ENCODE assay signal across 23 mouse cellular contexts in the genomic region with DNA sequence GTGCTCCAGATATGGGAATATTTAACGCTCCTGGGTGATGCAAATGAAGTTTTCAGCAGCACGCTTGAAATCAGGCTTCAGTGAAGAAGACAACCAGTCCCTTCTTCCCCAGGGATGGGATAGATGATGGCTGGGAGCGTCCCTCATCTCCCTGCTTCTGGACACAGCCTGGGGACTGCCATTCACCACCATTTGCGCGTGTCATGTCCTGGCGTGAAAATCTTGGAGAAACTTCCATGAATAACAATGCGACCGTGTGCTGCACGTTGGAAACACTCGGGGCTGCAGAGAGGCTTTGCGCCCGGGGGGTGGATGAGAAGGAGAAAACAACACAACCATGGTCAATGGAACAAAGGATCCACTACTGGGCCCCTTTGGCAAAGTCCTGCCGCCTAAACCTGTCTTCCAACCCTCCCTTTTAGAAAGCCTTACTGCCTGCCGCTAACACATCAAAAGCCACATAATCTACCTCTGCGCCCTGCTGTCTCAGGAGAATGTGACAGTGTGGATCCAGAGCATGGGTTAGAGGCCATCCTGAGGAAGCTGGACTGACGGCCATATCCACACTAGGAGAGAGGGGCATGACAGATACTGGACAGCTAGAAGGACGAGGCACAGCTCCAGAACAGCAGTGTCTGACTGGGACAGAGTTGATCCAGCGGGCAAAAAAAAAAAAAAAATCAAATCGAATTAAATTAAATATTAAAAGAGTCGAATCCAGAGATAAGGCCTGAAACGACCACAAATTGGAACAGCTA. TPM values are rescaled to one million over a fixed set of nuclear protein-coding genes. Genes with fewer than 3 reads are reported as not detected.
DNase-seq lines count a peak whose midpoint lies in the region; ATAC-seq lines count a peak whose summit lies in the region.
"Had no signal": no experiment of that assay in that cellular context is flagged by ENCODE, and none has a peak within 500 bp of the region (broad histone marks: within the 10 kb centered on the region; RNA-seq: fewer than 3 reads in every experiment).

No protein-coding gene starts in this region.

- 39% methylated on average over 21 of the region's 21 CpGs for WGBS in forebrain, embryonic 14.5 days
- 40% methylated on average over 21 of the region's 21 CpGs for WGBS in forebrain, embryonic 15.5 days
- 37% methylated on average over 21 of the region's 21 CpGs for WGBS in hindbrain, embryonic 15.5 days
- 26% methylated on average over 21 of the region's 21 CpGs for WGBS in midbrain, embryonic 15.5 days

- peak; percentile 16; the same call in 1 of the 2 replicates for ATAC-seq in forebrain, embryonic 14.5 days
- no peak for ATAC-seq in forebrain, embryonic 15.5 days (replicated peaks)
- 0 out of 2 replicates have a peak, but pooled peaks have one; percentile 37 for ATAC-seq in hindbrain, embryonic 15.5 days (ENCODE audit: low FRiP score, low read depth)
- ATAC-seq in midbrain, embryonic 15.5 days (replicated peaks), result peak; percentile 56
- no peak for ATAC-seq in megakaryocyte progenitor cell, adult 5-6 weeks (replicated peaks; ENCODE audit: poor library complexity)
- ATAC-seq: liver, postnatal 0 days had no signal

- no peak overlapping the region for H3K4me3 ChIP-seq in forebrain, embryonic 14.5 days (ENCODE audit: low read depth, low read length)
- H3K4me3 ChIP-seq in forebrain, embryonic 15.5 days, result no peak overlapping the region
- no peak overlapping the region for H3K4me3 ChIP-seq in hindbrain, embryonic 15.5 days
- H3K4me3 ChIP-seq in midbrain, embryonic 15.5 days, result no peak overlapping the region
- H3K4me3 ChIP-seq: embryonic facial prominence, embryonic 13.5 days; heart, embryonic 13.5 days; limb, embryonic 12.5 days; neural tube, embryonic 12.5 days had no signal

- H3K36me3 ChIP-seq in forebrain, embryonic 14.5 days (ENCODE audit: control insufficient read depth, insufficient read depth, low read length), result no peaks in the 10 kb centered on the region
- H3K36me3 ChIP-seq in forebrain, embryonic 15.5 days, result no peaks in the 10 kb centered on the region
- no peaks in the 10 kb centered on the region for H3K36me3 ChIP-seq in hindbrain, embryonic 15.5 days
- H3K36me3 ChIP-seq in midbrain, embryonic 15.5 days (replicated peaks), result no peaks in the 10 kb centered on the region
- H3K36me3 ChIP-seq: neural tube, embryonic 12.5 days had no signal

- no peaks in the 10 kb centered on the region for H3K9me3 ChIP-seq in forebrain, embryonic 14.5 days (replicated peaks; ENCODE audit: control insufficient read depth, low read length)
- H3K9me3 ChIP-seq in forebrain, embryonic 15.5 days, result no peaks in the 10 kb centered on the region
- H3K9me3 ChIP-seq in hindbrain, embryonic 15.5 days, result no peaks in the 10 kb centered on the region
- H3K9me3 ChIP-seq in midbrain, embryonic 15.5 days, result no peaks in the 10 kb centered on the region
- H3K9me3 ChIP-seq: embryonic facial prominence, embryonic 13.5 days; heart, embryonic 13.5 days; limb, embryonic 12.5 days; neural tube, embryonic 12.5 days had no signal

- H3K4me1 ChIP-seq in forebrain, embryonic 14.5 days (ENCODE audit: control insufficient read depth, insufficient read depth, low read length), result peaks cover 35% of the 10 kb centered on the region
- H3K4me1 ChIP-seq in forebrain, embryonic 15.5 days, result peaks cover 31% of the 10 kb centered on the region
- peaks cover 24% of the 10 kb centered on the region for H3K4me1 ChIP-seq in hindbrain, embryonic 15.5 days (replicated peaks)
- H3K4me1 ChIP-seq in midbrain, embryonic 15.5 days, result peaks cover 28% of the 10 kb centered on the region

- DNase-seq in forebrain, embryonic 14.5 days (ENCODE audit: low spot score), result no peak
- DNase-seq in ZHBTc4 (ENCODE audit: low read depth, low spot score), result peak; percentile 17
- DNase-seq in thymus, postnatal 10 days (ENCODE audit: low spot score in 2 of 2), result no peak
- DNase-seq in spleen, postnatal 36 days (ENCODE audit: low spot score in 2 of 2), result no peak
- DNase-seq: adrenal gland, postnatal 14 days; cerebellum, adult 2 months; heart, postnatal 36 days; kidney, adult 18-20 months; kidney, postnatal 36 days; layer of hippocampus, adult 9-11 months; liver, postnatal 0 days; right cerebral cortex, postnatal 14 days; thymus, postnatal 4 days had no signal

- 0 out of 2 replicates have a peak overlapping the region, but pooled peaks have one; percentile 41 for H3K27ac ChIP-seq in forebrain, embryonic 14.5 days (ENCODE audit: low read depth, low read length)
- no peak overlapping the region for H3K27ac ChIP-seq in forebrain, embryonic 15.5 days (replicated peaks)
- H3K27ac ChIP-seq in hindbrain, embryonic 15.5 days (replicated peaks), result no peak overlapping the region
- H3K27ac ChIP-seq in midbrain, embryonic 15.5 days, result no peak overlapping the region
- H3K27ac ChIP-seq: limb, embryonic 12.5 days; neural tube, embryonic 12.5 days; stomach, postnatal 0 days had no signal

- H3K9ac ChIP-seq in forebrain, embryonic 14.5 days (ENCODE audit: low read length), result no peak overlapping the region; the same call in 1 of the 2 replicates
- H3K9ac ChIP-seq in forebrain, embryonic 15.5 days (replicated peaks), result no peak overlapping the region
- no peak overlapping the region for H3K9ac ChIP-seq in hindbrain, embryonic 15.5 days
- H3K9ac ChIP-seq in midbrain, embryonic 15.5 days, result no peak overlapping the region
- H3K9ac ChIP-seq: embryonic facial prominence, embryonic 13.5 days; heart, embryonic 13.5 days; limb, embryonic 12.5 days; liver, postnatal 0 days; neural tube, embryonic 12.5 days had no signal

- H3K4me2 ChIP-seq in forebrain, embryonic 14.5 days (ENCODE audit: low read length), result peak overlapping the region; percentile 13; the same call in 1 of the 2 replicates
- no peak overlapping the region for H3K4me2 ChIP-seq in forebrain, embryonic 15.5 days (replicated peaks)
- no peak overlapping the region for H3K4me2 ChIP-seq in hindbrain, embryonic 15.5 days
- 0 out of 2 replicates have a peak overlapping the region, but pooled peaks have one; percentile 4 for H3K4me2 ChIP-seq in midbrain, embryonic 15.5 days
- H3K4me2 ChIP-seq: embryonic facial prominence, embryonic 13.5 days; heart, embryonic 13.5 days; limb, embryonic 12.5 days; neural tube, embryonic 12.5 days had no signal

- H3K27me3 ChIP-seq in forebrain, embryonic 14.5 days (replicated peaks; ENCODE audit: control insufficient read depth, insufficient read depth, low read length), result no peaks in the 10 kb centered on the region
- no peaks in the 10 kb centered on the region for H3K27me3 ChIP-seq in forebrain, embryonic 15.5 days
- no peaks in the 10 kb centered on the region for H3K27me3 ChIP-seq in hindbrain, embryonic 15.5 days
- H3K27me3 ChIP-seq in midbrain, embryonic 15.5 days (replicated peaks), result no peaks in the 10 kb centered on the region
- H3K27me3 ChIP-seq: CH12.LX; embryonic facial prominence, embryonic 13.5 days; heart, embryonic 13.5 days; limb, embryonic 12.5 days; neural tube, embryonic 12.5 days had no signal

RNA-seq across cellular contexts. Expression of a gene that starts 8.0 kb away (rescaled TPM):
- polyA plus RNA-seq in forebrain, embryonic 14.5 days (2014; fragmentation: Nextera tagmentation; extraction: Ambion mirVana), result 17.8 and 20.8 TPM in 2 replicates
- polyA plus RNA-seq in forebrain, embryonic 15.5 days (2015; fragmentation: Nextera tagmentation; extraction: Ambion mirVana), result 20.5 and 22.3 TPM in 2 replicates
- 16.1 TPM in 2 replicates for polyA plus RNA-seq in hindbrain, embryonic 15.5 days (2015; fragmentation: Nextera tagmentation; extraction: Ambion mirVana)
- polyA plus RNA-seq in midbrain, embryonic 15.5 days (2015; fragmentation: Nextera tagmentation; extraction: Ambion mirVana), result 14.3 and 15.4 TPM in 2 replicates
- 5.4 and 7.4 TPM in 2 replicates for total RNA-seq in megakaryocyte progenitor cell, adult 5-6 weeks (2015)
- 4.0 and 4.7 TPM in 2 replicates for total RNA-seq in megakaryocyte progenitor cell, adult 5-6 weeks (2017)
- total RNA-seq: CH12.LX had no signal

Comparison
In these comparisons a context has a peak if more than half of its experiments do, and no peak if none do; other contexts are left out.
1. ATAC-seq: peak in forebrain, embryonic 14.5 days (single experiment), hindbrain, embryonic 15.5 days (single experiment) and midbrain, embryonic 15.5 days (single experiment); none in forebrain, embryonic 15.5 days (single experiment) and megakaryocyte progenitor cell, adult 5-6 weeks (single experiment).
2. H3K4me2 ChIP-seq: peak in forebrain, embryonic 14.5 days (single experiment) and midbrain, embryonic 15.5 days (single experiment); none in forebrain, embryonic 15.5 days (single experiment) and hindbrain, embryonic 15.5 days (single experiment).